Mouse (Mus musculus): Measurements from ENCODE around the gene Cdk6. TPM values are rescaled to one million over a fixed set of nuclear protein-coding genes. Genes with fewer than 3 reads are reported as not detected.

Gene Cdk6
- polyA plus RNA-seq, 1 experiment from 2014 or later = 18.0 TPM

DNA sequence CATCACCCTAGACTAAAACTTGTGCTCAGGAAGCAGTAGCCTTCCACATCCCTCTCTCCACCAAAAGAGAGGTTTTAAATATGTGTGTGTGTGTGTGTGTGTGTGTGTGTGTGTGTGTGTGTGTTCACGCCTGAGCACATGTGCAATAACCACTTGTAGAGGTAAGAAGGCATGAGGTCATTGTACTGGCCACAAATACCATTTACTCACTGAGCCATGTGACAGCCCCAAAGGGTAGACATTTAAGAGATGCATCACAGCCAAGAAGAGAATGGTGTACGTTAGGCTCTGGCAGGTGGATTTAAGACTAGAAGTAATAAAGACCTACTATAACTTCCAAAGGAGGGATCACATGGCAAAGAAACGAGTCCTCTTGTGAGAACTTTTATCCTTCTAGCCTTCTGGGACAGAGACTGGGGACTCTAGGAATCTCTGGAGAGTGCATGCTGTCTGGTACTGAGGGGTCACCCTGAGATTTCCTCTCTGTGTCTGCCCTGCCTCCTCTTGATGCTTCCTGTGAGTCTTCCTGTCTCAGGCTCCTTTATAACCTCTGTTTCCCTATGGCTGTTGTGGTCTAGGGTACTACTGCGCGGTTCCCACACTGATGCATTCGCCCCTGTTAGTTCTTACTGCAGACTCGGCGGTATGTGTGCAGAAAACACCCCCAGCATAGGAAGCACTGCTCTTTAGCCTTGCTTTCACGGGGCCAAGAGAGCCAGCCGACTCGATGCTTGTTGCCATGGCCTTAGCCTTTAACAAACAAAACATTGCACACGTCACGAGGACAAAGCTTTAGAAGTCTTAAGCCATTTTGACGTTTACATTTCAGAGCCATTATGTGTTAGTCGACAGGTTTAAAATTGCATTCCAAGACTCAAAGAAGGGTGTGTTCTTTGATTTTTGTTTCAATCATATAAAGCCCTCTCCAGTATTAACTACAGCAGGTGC, 22.0 kb downstream of the Cdk6 start:
- no peak; the same call in 1 of the 2 replicates for ATAC-seq (ENCODE audit: low FRiP score, low read depth)
- Histone ChIP-seq H3K27ac (replicated peaks) (no peak overlapping the region), H3K9ac (replicated peaks) (no peak overlapping the region), H3K4me2 (replicated peaks) (no peak overlapping the region), H3K27me3 (no peaks in the 10 kb centered on the region), H3K9me3 (no peaks in the 10 kb centered on the region), H3K36me3 (no peaks in the 10 kb centered on the region), H3K4me3 (no peak overlapping the region), H3K4me1 (0 out of 2 replicates have a peak, but pooled peaks cover 3% of the 10 kb centered on the region)
- WGBS = 68% methylated on average over 15 of the region's 15 CpGs

DNA sequence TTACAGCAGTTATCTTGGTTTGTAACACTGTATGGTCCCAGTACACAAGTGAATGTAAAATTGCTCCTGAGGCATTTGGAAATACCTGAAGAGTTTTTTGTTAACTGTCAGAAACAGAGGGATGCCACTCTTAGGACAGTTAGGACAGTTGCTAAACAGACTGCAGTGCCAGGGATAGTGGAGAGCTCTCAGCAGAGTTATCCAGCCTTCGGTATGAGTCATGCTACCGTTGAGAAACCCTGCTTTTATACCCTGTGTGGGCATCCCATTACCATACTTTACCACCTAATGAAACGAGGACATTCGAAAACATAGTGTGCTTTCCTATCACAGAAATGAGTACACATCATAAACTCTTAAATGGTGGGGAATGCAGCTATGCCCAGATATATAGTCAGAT, 25.8 kb downstream of the Cdk6 start:
- no peaks in the 10 kb centered on the region for H3K9me3 ChIP-seq
- H3K4me2 ChIP-seq (replicated peaks) = no peak overlapping the region
- no peak overlapping the region for H3K27ac ChIP-seq (replicated peaks)
- 0 out of 2 replicates have a peak, but pooled peaks cover 3% of the 10 kb centered on the region for H3K4me1 ChIP-seq
- ATAC-seq (ENCODE audit: low FRiP score, low read depth) = no peak
- no peak overlapping the region for H3K4me3 ChIP-seq
- H3K9ac ChIP-seq (replicated peaks) = no peak overlapping the region
- WGBS = 95% methylated on average over 4 of the region's 4 CpGs
- H3K27me3 ChIP-seq = no peaks in the 10 kb centered on the region
- no peaks in the 10 kb centered on the region for H3K36me3 ChIP-seq

DNA sequence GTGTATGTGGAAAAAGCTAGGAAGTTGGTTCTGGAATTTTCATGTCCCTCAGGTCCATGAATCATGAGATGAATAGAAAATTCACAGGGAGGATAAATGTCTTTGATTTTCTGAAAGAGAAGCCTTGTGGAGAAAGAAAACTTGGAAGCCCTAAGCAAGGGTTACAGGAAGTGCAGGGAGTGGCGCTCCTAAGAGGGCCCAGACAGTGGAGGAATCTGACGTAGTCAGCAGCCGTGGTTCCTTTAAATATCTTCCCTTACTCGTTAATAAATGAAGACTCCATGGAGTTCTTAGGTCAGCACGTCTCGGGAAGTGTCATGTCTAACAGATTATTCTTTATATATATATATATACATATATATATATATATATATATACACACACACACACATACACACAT, 28.0 kb downstream of the Cdk6 start:
- no peak overlapping the region for H3K9ac ChIP-seq (replicated peaks)
- no peaks in the 10 kb centered on the region for H3K36me3 ChIP-seq
- H3K4me2 ChIP-seq (replicated peaks) = no peak overlapping the region
- H3K27ac ChIP-seq (replicated peaks) = no peak overlapping the region
- no peak for ATAC-seq (ENCODE audit: low FRiP score, low read depth)
- WGBS = 82% methylated on average over 6 of the region's 6 CpGs
- no peaks in the 10 kb centered on the region for H3K9me3 ChIP-seq
- no peaks in the 10 kb centered on the region for H3K27me3 ChIP-seq
- no peaks in the 10 kb centered on the region for H3K4me1 ChIP-seq
- no peak overlapping the region for H3K4me3 ChIP-seq

DNA sequence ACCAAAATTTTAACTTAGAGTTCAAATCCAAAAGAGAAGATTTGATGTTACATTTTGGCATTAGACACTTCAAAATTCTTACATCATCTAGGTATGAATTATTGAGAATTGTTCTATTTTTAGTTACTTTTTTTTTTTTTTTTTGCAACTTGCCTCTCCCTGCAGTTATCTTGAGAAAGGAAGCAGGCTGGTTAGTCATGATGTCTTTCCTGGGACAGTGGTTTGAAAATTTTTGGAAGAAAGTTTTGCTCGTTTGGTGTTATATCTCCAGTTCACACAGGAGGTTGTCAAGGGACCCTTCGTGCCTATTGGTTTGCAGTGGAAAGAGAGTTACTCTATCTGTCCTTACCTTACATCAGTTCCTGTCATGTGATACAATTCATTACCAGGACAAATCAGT, 29.9 kb downstream of the Cdk6 start:
- ATAC-seq (ENCODE audit: low FRiP score, low read depth) = no peak
- no peaks in the 10 kb centered on the region for H3K36me3 ChIP-seq
- 89% methylated on average over 2 of the region's 2 CpGs for WGBS

DNA sequence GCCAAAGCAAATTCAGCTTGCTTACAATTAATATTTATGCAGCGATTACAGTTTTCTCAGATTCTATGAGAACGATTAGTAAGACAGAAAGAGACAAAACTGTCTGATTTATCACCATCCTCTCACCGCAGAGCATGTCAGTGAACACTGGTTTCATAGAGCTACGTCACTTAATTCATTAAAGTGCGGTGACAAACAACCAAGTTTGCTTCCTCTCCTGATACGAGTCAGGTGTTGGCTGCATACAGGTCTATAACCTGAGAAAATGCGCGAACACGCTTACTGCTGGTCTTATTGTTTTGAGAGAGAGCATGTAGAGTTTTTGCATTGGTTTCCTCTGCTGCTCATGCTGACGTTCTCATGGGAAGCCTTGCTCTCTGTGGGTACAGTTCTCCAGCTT, 31.9 kb downstream of the Cdk6 start:
- 92% methylated on average over 10 of the region's 10 CpGs for WGBS
- Histone ChIP-seq H3K4me2 (replicated peaks) (no peak overlapping the region), H3K9me3 (no peaks in the 10 kb centered on the region), H3K4me3 (no peak overlapping the region), H3K9ac (replicated peaks) (no peak overlapping the region), H3K27me3 (no peaks in the 10 kb centered on the region), H3K4me1 (no peaks in the 10 kb centered on the region), H3K27ac (replicated peaks) (no peak overlapping the region), H3K36me3 (no peaks in the 10 kb centered on the region)
- ATAC-seq (ENCODE audit: low FRiP score, low read depth) = no peak

More for the DNA sequence above, 29.9 kb downstream of the Cdk6 start:
- no peaks in the 10 kb centered on the region for H3K9me3 ChIP-seq
- no peaks in the 10 kb centered on the region for H3K4me1 ChIP-seq
- H3K4me3 ChIP-seq = no peak overlapping the region
- no peaks in the 10 kb centered on the region for H3K27me3 ChIP-seq
- no peak overlapping the region for H3K4me2 ChIP-seq (replicated peaks)
- H3K9ac ChIP-seq (replicated peaks) = no peak overlapping the region
- no peak overlapping the region for H3K27ac ChIP-seq (replicated peaks)

DNA sequence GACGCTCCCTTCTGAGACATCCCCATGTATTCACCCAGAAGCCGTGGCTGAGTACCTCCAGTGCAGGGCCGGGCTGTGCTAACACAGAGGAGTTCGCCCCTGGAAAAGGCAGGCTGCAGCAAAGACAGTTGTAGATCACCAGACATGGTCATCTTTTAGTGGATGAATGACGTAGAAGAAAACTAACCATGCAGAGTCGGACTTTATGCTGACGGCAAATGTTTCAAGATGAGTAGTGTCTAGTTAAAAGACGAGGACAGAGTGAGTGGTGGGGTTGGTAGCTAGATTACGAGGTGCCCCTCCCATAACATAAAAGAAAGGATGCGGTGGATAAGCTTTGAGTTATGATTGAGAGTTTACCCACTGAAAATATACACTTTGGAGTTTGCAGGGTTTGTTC, 33.5 kb downstream of the Cdk6 start:
- Histone ChIP-seq H3K27ac (replicated peaks) (no peak overlapping the region), H3K36me3 (no peaks in the 10 kb centered on the region), H3K4me2 (replicated peaks) (no peak overlapping the region), H3K4me3 (no peak overlapping the region), H3K4me1 (no peaks in the 10 kb centered on the region), H3K27me3 (no peaks in the 10 kb centered on the region), H3K9ac (replicated peaks) (no peak overlapping the region), H3K9me3 (no peaks in the 10 kb centered on the region)
- WGBS = 90% methylated on average over 10 of the region's 10 CpGs
- no peak for ATAC-seq (ENCODE audit: low FRiP score, low read depth)

DNA sequence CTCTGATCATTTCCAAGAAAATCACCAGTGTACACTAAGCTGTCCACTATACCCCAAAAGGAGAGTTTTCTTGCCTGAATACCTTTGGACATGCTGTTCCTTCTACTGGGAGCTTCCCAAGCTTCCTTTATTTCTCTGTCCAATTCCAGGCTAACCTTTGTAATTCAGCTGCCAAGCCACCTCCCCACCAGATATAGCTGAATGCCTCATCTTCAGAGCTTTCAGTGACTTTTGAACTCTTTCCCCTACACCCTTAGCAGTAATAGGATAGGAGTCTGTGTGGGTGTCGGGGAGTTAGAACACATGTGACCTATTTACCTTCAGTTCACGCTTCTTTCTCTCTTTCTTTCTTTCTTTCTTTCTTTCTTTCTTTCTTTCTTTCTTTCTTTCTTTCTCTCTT, 34.9 kb downstream of the Cdk6 start:
- WGBS = 86% methylated on average over 2 of the region's 2 CpGs
- ATAC-seq (ENCODE audit: low FRiP score, low read depth) = no peak
- no peaks in the 10 kb centered on the region for H3K9me3 ChIP-seq
- no peak overlapping the region for H3K4me3 ChIP-seq
- no peak overlapping the region for H3K9ac ChIP-seq (replicated peaks)
- no peak overlapping the region for H3K4me2 ChIP-seq (replicated peaks)
- no peaks in the 10 kb centered on the region for H3K36me3 ChIP-seq
- H3K4me1 ChIP-seq = no peaks in the 10 kb centered on the region
- no peak overlapping the region for H3K27ac ChIP-seq (replicated peaks)
- no peaks in the 10 kb centered on the region for H3K27me3 ChIP-seq

DNA sequence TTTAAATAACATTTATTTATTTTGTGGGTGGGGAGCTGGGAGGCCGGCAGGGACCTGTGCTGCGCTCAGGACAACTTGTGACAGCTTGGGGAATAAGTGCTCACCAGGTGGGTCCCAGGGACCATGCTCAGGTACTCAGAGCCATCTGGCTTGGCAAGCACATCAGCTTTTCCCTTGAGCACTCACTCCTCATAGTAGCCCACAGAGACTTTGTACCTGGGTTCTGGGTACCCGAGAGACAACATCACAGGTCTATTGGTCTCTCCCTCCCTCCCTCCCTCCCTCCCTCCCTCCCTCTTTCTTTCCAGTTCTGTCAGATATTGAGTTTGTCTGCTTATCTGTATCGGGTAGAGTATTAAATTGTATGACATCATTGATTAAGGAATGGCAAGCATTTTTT, 38.0 kb downstream of the Cdk6 start:
- Histone ChIP-seq H3K27ac (replicated peaks) (no peak overlapping the region), H3K27me3 (no peaks in the 10 kb centered on the region), H3K9ac (replicated peaks) (no peak overlapping the region), H3K9me3 (no peaks in the 10 kb centered on the region), H3K4me2 (replicated peaks) (no peak overlapping the region), H3K4me3 (no peak overlapping the region), H3K4me1 (no peaks in the 10 kb centered on the region), H3K36me3 (no peaks in the 10 kb centered on the region)
- ATAC-seq (ENCODE audit: low FRiP score, low read depth) = 0 out of 2 replicates have a peak, but pooled peaks have one; percentile 49
- 74% methylated on average over 4 of the region's 4 CpGs for WGBS

DNA sequence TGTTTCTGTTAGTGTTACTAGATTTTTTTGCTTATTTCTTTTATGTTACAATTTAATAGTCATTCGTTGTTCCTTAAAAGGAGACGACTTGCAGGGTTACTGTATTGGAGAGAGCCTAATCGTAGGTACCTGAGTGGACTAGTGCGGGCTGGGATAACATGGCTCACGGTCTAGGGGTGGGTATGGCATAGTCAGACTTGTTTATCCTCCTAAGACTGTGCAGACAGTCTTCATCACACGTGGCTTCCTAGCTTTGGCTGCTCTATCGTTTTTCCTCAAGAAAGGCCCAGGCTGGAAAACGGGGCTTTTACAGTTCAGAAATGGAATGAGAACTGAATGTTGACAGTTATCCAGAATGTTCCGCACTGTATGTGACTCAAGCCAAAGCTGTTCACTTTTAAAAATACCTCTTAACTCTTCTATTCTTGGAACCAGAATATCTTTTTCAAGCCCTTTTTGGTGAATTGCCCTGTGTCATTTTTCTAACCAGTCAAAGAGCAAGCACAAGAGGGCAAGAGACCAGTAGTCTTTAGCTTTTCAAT, 39.5 kb downstream of the Cdk6 start:
- Histone ChIP-seq H3K36me3 (no peaks in the 10 kb centered on the region), H3K9ac (replicated peaks) (no peak overlapping the region), H3K27ac (replicated peaks) (no peak overlapping the region), H3K4me2 (replicated peaks) (no peak overlapping the region), H3K4me3 (no peak overlapping the region), H3K4me1 (no peaks in the 10 kb centered on the region), H3K9me3 (no peaks in the 10 kb centered on the region), H3K27me3 (no peaks in the 10 kb centered on the region)
- ATAC-seq (ENCODE audit: low FRiP score, low read depth) = no peak
- 92% methylated on average over 9 of the region's 9 CpGs for WGBS

DNA sequence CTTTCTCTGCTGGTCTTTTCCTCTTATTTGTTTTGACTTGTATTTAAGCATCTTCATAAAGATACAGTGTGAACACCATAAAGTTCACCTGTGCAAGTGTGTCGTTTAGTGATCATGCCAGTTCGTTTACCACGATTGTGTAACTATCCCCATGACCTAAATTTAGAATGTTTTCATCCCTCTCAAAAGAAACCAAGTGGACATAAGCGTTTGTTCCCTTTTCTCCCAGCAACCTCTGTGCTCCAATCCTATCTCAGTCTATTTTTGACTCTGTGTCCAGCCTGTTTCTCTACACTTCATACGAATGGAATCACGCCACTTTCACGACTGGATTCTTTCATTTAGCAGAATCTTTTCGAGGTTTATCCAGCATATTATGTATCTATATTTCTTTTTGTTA, 40.5 kb downstream of the Cdk6 start:
- Histone ChIP-seq H3K4me2 (replicated peaks) (no peak overlapping the region), H3K27me3 (no peaks in the 10 kb centered on the region), H3K4me3 (no peak overlapping the region), H3K9me3 (no peaks in the 10 kb centered on the region), H3K4me1 (0 out of 2 replicates have a peak, but pooled peaks cover 3% of the 10 kb centered on the region), H3K9ac (replicated peaks) (no peak overlapping the region), H3K27ac (replicated peaks) (no peak overlapping the region), H3K36me3 (no peaks in the 10 kb centered on the region)
- 88% methylated on average over 8 of the region's 8 CpGs for WGBS
- no peak for ATAC-seq (ENCODE audit: low FRiP score, low read depth)

DNA sequence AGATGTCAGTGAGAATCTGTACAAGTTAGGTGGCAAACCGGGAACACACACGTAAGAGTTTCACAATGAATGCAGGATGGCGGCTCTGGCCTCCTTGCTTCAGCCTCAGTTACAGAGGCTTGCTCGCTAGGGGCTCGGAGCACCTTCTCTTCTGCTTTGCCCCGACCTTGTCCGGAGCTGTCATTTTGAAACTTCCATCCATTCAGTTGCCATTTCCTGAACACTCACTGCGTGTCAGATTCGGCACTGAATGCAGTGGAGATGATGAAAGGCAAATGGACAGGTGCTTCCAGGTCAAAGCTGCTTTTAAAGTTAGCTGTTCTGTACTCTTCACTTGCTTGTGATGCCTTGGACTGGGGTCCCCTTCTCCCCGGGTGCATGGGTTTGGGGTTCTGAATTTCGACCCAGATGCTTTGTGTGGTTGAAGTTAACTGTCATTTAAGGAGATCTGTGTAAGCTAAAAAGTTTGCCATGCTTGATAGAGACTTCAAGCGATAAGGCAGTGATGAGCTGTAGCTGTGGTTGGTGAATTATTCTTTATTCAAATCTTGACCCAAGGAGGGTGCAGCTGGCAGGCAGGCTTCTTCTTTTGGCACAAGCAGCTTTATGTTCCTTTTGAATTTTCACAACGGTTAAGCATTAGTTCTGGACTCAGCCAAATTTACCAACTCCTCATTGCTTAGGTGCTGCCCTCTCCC, 41.2 kb downstream of the Cdk6 start:
- 83% methylated on average over 13 of the region's 13 CpGs for WGBS
- H3K4me2 ChIP-seq (replicated peaks) = no peak overlapping the region
- H3K9me3 ChIP-seq = no peaks in the 10 kb centered on the region
- no peak for ATAC-seq (ENCODE audit: low FRiP score, low read depth)
- no peaks in the 10 kb centered on the region for H3K36me3 ChIP-seq
- no peak overlapping the region for H3K9ac ChIP-seq (replicated peaks)
- no peak overlapping the region for H3K27ac ChIP-seq (replicated peaks)
- H3K4me1 ChIP-seq = 0 out of 2 replicates have a peak, but pooled peaks cover 3% of the 10 kb centered on the region
- no peaks in the 10 kb centered on the region for H3K27me3 ChIP-seq
- no peak overlapping the region for H3K4me3 ChIP-seq

DNA sequence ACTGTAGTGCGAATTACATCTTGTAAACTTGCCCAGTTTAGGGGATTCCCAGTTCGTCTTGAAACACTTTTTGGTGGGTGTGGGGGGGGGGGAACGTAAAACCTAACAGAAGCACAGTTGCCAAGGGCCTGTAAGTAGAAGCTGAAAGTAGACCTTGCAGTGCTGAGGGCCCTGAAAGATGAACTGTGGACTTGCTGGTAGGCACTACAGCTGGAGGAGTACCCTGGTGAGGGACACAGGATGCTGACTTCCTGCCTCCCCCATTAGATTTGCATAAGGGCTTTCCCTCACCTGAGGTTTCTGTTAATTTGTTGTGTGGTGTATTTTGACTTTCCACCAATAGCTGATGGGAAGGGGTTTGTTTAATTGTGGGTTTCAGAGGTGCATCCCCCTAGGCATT, 42.3 kb downstream of the Cdk6 start:
- Histone ChIP-seq H3K9ac (replicated peaks) (no peak overlapping the region), H3K4me1 (0 out of 2 replicates have a peak, but pooled peaks cover 3% of the 10 kb centered on the region), H3K27ac (replicated peaks) (no peak overlapping the region), H3K27me3 (no peaks in the 10 kb centered on the region), H3K9me3 (no peaks in the 10 kb centered on the region), H3K36me3 (no peaks in the 10 kb centered on the region), H3K4me3 (no peak overlapping the region), H3K4me2 (replicated peaks) (no peak overlapping the region)
- ATAC-seq (ENCODE audit: low FRiP score, low read depth) = no peak
- WGBS = 81% methylated on average over 3 of the region's 3 CpGs
